Mouse (Mus musculus) lung, postnatal 0 days (tissue): Measurements from ENCODE around the gene Plekhm3. TPM values are rescaled to one million over a fixed set of nuclear protein-coding genes. Genes with fewer than 3 reads are reported as not detected.

Source experiments
- ATAC-seq: fragments of 200-750 bp; cut with Nextera tagmentation; 2 replicates; pipeline ENCODE4 v1.8.0; 2017; ENCODE audit warnings: moderate library complexity
- DNase-seq: peaks from one replicate; pipeline ENCODE4 v3.0.0-alpha.2; 2016; ENCODE audit warnings: low spot score
- H3K27ac ChIP-seq: fragments of 300-500 bp; sonication (generic); 2 replicates; pipeline ENCODE4 v1.5.1; 2014; ENCODE audit warnings: antibody characterized with exemption, mild to moderate bottlenecking, low read length, mixed read lengths
- H3K27me3 ChIP-seq: fragments of 300-500 bp; sonication (generic); replicated peaks from 2 replicates; pipeline ENCODE4 v1.6.1; 2014; ENCODE audit warnings: low read length, mixed read lengths; ENCODE audit not compliant: insufficient read depth
- H3K36me3 ChIP-seq: fragments of 300-500 bp; sonication (generic); 2 replicates; pipeline ENCODE4 v1.6.1; 2014; ENCODE audit warnings: low read length, mixed read lengths; ENCODE audit not compliant: insufficient read depth
- H3K4me1 ChIP-seq: fragments of 300-500 bp; sonication (generic); 2 replicates; pipeline ENCODE4 v1.6.1; 2014; ENCODE audit warnings: antibody characterized with exemption, low read depth, low read length, mixed read lengths; ENCODE audit not compliant: insufficient read depth
- H3K4me2 ChIP-seq: fragments of 300-500 bp; sonication (generic); replicated peaks from 2 replicates; pipeline ENCODE4 v1.6.1; 2014; ENCODE audit warnings: low read depth, mild to moderate bottlenecking, low read length, moderate library complexity, mixed read lengths
- H3K4me3 ChIP-seq: fragments of 300-500 bp; sonication (generic); 2 replicates; pipeline ENCODE4 v1.5.1; 2014; ENCODE audit warnings: low read depth, low read length
- H3K9ac ChIP-seq: fragments of 300-500 bp; sonication (generic); replicated peaks from 2 replicates; pipeline ENCODE4 v1.6.1; 2014; ENCODE audit warnings: low read depth, mild to moderate bottlenecking
- H3K9me3 ChIP-seq: fragments of 300-500 bp; sonication (generic); 2 replicates; pipeline ENCODE4 v1.6.1; 2016; ENCODE audit warnings: low read length, mixed read lengths
- CTCF ChIP-seq: IDR thresholded peaks from 2 replicates; pipeline ENCODE4 v1.5.1; 2016; ENCODE audit warnings: antibody characterized with exemption, mild to moderate bottlenecking
- EP300 ChIP-seq: IDR thresholded peaks from 2 replicates; pipeline ENCODE4 v1.6.1; 2016; ENCODE audit warnings: antibody characterized with exemption, mild to moderate bottlenecking, control low read depth
- WGBS: fragments of 180-500 bp; shearing (Covaris S2); extraction: QIAGEN DNeasy Blood & Tissue Kit; methylation state at CpG from one replicate; pipeline ENCODE4 v1.1.7; 2014; 5-methylcytosine and 5-hydroxymethylcytosine counted together
- polyA plus RNA-seq: library from polyadenylated mRNA; unstranded; fragments of >200 nt; fragmentation: Nextera tagmentation; extraction: Ambion mirVana; gene quantifications from 2 replicates; pipeline ENCODE4 v1.2.1, GENCODE M21; 2015

The Plekhm3 gene
- 4.7 and 5.8 TPM in 2 replicates for polyA plus RNA-seq

DNA sequence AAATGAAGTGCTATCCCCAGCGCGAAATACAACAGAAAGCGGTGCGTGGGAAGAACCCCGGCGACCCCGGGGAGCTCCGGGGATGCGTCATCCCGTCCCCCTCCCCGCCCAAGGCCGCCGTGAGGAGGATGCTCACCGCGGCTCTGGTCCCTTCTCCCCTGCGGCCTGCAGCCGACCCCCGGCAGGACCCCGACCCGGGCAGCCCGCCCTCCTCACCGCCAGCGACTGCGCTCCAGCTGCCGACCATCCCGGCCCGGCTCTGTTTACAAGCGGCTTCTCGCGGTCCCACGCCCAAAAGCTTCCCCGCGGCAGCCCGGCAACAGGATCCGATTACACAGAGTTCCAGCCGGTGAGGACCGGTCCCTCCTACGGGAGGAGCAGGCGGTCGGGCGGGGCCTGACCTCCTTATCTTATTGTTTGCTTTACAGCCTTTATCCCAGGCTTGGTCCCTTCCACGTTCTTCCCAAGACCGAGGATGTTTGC, at the start of gene Plekhm3:
Gene Plekhm3, minus strand, starts transcription at position 346 of the 483 bp plus-strand sequence.
- ATAC-seq (peak; percentile 95), DNase-seq (peak; percentile 87)
- Histone ChIP-seq H3K27me3 (no peaks in the 10 kb centered on the region), H3K4me1 (no peaks in the 10 kb centered on the region; the same call in 1 of the 2 replicates), H3K4me2 (peak within 1 kb of the TSS; percentile 59), H3K36me3 (no peaks in the 10 kb centered on the region), H3K4me3 (peak within 1 kb of the TSS; percentile 95), H3K9ac (peak within 1 kb of the TSS; percentile 85), H3K27ac (peak within 1 kb of the TSS; percentile 51; the same call in 1 of the 2 replicates), H3K9me3 (no peaks in the 10 kb centered on the region)
- WGBS, result 1% methylated on average over 43 of the region's 43 CpGs
- TF ChIP-seq EP300 (no peak), CTCF (no peak)

DNA sequence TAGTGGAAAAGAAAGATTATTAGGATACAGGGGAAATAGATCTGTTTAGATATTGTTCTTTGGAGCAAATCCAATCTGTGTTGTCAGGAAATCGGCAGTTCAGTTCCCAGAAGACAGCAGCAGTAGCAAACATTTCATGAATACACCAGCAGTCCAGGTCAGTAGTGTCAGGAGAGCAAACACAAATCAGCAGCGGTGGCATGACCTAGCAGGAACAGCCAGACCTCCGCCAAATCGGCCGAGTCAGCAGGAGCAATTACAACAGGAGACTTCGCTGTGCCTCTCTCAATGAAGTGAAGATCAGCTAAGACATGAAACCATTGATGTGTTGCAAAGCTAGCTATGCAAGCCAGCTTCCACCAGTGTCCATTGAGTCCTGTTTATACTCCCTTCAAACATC, 49.0 kb upstream of the Plekhm3 start:
- ATAC-seq, result no peak
- Histone ChIP-seq H3K27ac (no peak overlapping the region), H3K4me2 (no peak overlapping the region), H3K9ac (no peak overlapping the region), H3K4me3 (no peak overlapping the region), H3K4me1 (no peaks in the 10 kb centered on the region), H3K36me3 (no peaks in the 10 kb centered on the region), H3K9me3 (no peaks in the 10 kb centered on the region), H3K27me3 (no peaks in the 10 kb centered on the region)
- whole genome bisulfite sequencing, result 85% methylated on average over 6 of the region's 6 CpGs
- no peak for TF ChIP-seq EP300
- no peak for TF ChIP-seq CTCF
- no peak for DNase-seq

DNA sequence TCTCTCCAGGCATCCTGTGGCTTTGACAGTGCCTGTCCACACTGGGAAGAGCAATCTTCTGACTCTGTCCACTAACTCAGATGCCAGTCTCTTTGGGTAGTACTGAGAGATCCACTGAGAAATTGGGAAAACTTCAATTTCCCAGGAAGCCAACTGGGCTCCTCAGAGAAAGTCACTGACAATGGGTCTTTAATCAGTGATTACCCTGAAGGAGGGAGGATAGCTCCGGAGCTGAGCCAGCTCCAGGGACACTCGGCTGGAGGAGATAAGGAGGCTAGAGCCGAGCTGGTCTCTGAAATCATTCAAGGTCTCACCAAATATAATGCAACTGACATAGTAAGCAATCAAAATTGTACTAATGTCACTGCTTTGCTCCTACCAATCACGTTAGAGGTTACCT, 47.9 kb upstream of the Plekhm3 start:
- H3K9ac ChIP-seq, result no peak overlapping the region
- H3K27me3 ChIP-seq, result no peaks in the 10 kb centered on the region
- no peak overlapping the region for H3K4me3 ChIP-seq
- H3K27ac ChIP-seq, result no peak overlapping the region
- ATAC-seq, result no peak
- WGBS, result 57% methylated on average over 4 of the region's 4 CpGs
- H3K9me3 ChIP-seq, result no peaks in the 10 kb centered on the region
- TF ChIP-seq CTCF (no peak), EP300 (no peak)
- H3K4me2 ChIP-seq, result no peak overlapping the region
- DNase-seq, result no peak
- no peaks in the 10 kb centered on the region for H3K4me1 ChIP-seq
- H3K36me3 ChIP-seq, result no peaks in the 10 kb centered on the region

DNA sequence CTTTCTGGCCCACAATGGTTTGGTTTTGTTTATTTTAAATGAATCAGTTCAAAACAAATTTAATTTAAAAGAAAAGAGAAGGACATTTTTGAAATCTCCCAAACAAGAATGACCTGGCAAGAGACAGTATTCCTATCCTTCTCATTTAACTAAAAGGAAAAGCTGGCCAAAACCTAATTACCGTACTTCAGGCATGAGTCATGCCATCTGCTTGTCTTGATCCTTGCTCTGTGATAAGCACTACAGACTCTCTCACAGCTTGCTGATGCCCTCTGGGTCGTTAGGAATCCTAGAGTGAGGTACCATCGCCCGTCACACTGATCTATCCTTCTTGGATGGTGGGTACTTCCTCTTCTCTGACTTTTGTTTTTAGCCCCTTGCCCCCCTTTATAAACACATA, 36.6 kb upstream of the Plekhm3 start:
- Histone ChIP-seq H3K4me1 (no peaks in the 10 kb centered on the region), H3K36me3 (no peaks in the 10 kb centered on the region), H3K27ac (no peak overlapping the region), H3K9me3 (no peaks in the 10 kb centered on the region), H3K27me3 (no peaks in the 10 kb centered on the region), H3K4me2 (no peak overlapping the region), H3K9ac (no peak overlapping the region), H3K4me3 (no peak overlapping the region)
- no peak for DNase-seq
- 52% methylated on average over 4 of the region's 4 CpGs for WGBS
- ATAC-seq, result no peak
- no peak for TF ChIP-seq CTCF
- TF ChIP-seq EP300, result no peak

DNA sequence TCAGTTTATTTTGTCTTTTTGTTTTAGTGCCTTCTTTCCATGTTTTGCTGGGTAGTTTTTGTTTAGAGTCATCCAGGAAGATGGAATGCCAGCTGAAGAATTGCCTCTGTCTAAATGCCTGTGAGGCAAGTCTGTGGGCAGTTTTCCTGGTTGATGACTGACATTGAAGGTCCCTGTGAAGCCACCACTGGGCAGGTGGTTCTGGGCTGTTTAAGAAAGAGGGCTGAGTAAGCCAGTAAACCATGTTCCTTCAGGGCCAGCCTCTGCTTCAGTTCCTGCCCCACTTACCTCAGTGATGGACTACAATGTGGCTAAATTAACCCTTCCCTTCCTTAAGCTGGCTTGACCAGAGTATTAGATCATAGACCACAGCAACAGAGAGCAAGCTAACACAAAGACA, 31.6 kb upstream of the Plekhm3 start:
- Histone ChIP-seq H3K27ac (no peak overlapping the region), H3K27me3 (no peaks in the 10 kb centered on the region), H3K36me3 (no peaks in the 10 kb centered on the region), H3K4me2 (no peak overlapping the region), H3K4me1 (no peaks in the 10 kb centered on the region), H3K9ac (no peak overlapping the region), H3K9me3 (no peaks in the 10 kb centered on the region), H3K4me3 (no peak overlapping the region)
- no peak for ATAC-seq
- no peak for TF ChIP-seq CTCF
- no peak for TF ChIP-seq EP300
- no peak for DNase-seq

DNA sequence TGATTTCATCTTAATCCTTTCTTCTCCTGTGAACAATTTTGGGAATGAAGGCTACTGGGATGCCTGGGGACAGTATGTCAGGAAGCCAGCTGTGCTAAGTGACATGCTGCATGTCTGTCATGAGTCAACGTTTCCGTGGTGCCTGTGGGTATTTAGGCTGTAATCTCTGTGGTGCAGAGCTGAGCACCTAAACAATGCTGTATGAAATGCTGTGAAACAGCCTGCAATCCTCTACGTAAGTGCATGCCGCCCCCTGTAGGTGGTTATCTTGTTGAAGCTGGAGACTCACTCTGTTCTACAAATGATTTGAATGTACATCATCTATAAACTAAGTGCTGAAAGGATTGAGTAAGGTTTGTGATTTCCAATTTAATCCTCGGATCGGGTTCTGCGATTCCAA, 29.5 kb upstream of the Plekhm3 start:
- no peaks in the 10 kb centered on the region for H3K4me1 ChIP-seq
- 37% methylated on average over 7 of the region's 7 CpGs for WGBS
- no peaks in the 10 kb centered on the region for H3K27me3 ChIP-seq
- no peaks in the 10 kb centered on the region for H3K36me3 ChIP-seq
- H3K9ac ChIP-seq, result no peak overlapping the region
- DNase-seq (peak; percentile 62), ATAC-seq (no peak)
- no peak overlapping the region for H3K4me2 ChIP-seq
- TF ChIP-seq EP300, result no peak
- peak; percentile 84 for TF ChIP-seq CTCF
- no peak overlapping the region for H3K4me3 ChIP-seq
- H3K27ac ChIP-seq, result no peak overlapping the region
- H3K9me3 ChIP-seq, result no peaks in the 10 kb centered on the region

DNA sequence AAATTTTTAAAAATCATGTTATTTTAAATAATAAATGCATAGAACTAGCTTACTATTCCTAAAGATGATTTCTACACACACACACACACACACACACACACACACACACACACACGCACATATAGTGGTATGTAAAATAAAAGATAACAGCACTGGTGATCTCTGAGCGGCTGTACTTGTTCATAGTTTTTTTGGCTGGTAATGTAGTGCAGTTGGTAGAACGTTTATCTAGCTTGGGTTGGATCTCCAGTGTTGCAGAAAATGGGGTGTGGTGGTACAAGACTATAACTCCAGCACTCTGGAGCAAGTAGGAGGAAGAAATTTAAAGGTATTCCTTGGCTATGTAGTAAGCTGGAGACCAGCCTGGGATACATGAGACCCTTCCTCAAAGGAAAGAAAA, 26.6 kb upstream of the Plekhm3 start:
- Histone ChIP-seq H3K9me3 (no peaks in the 10 kb centered on the region), H3K4me1 (no peaks in the 10 kb centered on the region), H3K27ac (no peak overlapping the region), H3K4me3 (no peak overlapping the region), H3K9ac (no peak overlapping the region), H3K4me2 (no peak overlapping the region), H3K27me3 (no peaks in the 10 kb centered on the region), H3K36me3 (no peaks in the 10 kb centered on the region)
- DNase-seq, result no peak
- WGBS, result 67% methylated on average over 3 of the region's 3 CpGs
- no peak for ATAC-seq
- TF ChIP-seq CTCF, result no peak
